Mouse (Mus musculus) forebrain, embryonic 14.5 days (tissue): Measurements from ENCODE around the gene Gm4969. TPM values are rescaled to one million over a fixed set of nuclear protein-coding genes. Genes with fewer than 3 reads are reported as not detected.
A peak's percentile ranks its signal among the peaks of the same experiment; 100 is the strongest.

Experiments used
- ATAC-seq: fragments of 200-750 bp; cut with Nextera tagmentation; 2 replicates; pipeline ENCODE4 v1.8.0; 2017; ENCODE audit warnings: mild to moderate bottlenecking, moderate library complexity
- DNase-seq: peaks from one replicate; pipeline ENCODE4 v3.0.0-alpha.2; 2015; ENCODE audit warnings: low spot score
- H3K27ac ChIP-seq: fragments of 300-500 bp; sonication (generic); 2 replicates; pipeline ENCODE4 v1.5.1; 2014; ENCODE audit warnings: low read depth, mild to moderate bottlenecking, control low read depth, low read length, moderate library complexity
- H3K27me3 ChIP-seq: fragments of 300-500 bp; sonication (generic); replicated peaks from 2 replicates; pipeline ENCODE4 v1.6.1; 2014; ENCODE audit warnings: low read length, control low read depth, mixed read lengths; ENCODE audit not compliant: control insufficient read depth, insufficient read depth
- H3K36me3 ChIP-seq: fragments of 300-500 bp; sonication (generic); 2 replicates; pipeline ENCODE4 v1.6.1; 2014; ENCODE audit warnings: low read length, control low read depth; ENCODE audit not compliant: control insufficient read depth, insufficient read depth
- H3K4me1 ChIP-seq: fragments of 300-500 bp; sonication (generic); 2 replicates; pipeline ENCODE4 v1.6.1; 2014; ENCODE audit warnings: antibody characterized with exemption, low read length, control low read depth; ENCODE audit not compliant: control insufficient read depth, insufficient read depth
- H3K4me2 ChIP-seq: fragments of 300-500 bp; sonication (generic); 2 replicates; pipeline ENCODE4 v1.6.1; 2014; ENCODE audit warnings: mild to moderate bottlenecking, control low read depth, low read length
- H3K4me3 ChIP-seq: fragments of 300-500 bp; sonication (generic); 2 replicates; pipeline ENCODE4 v1.5.1; 2014; ENCODE audit warnings: low read depth, low read length, control low read depth
- H3K9ac ChIP-seq: fragments of 300-500 bp; sonication (generic); 2 replicates; pipeline ENCODE4 v1.6.1; 2014; ENCODE audit warnings: mild to moderate bottlenecking, low read length, control low read depth, moderate library complexity
- H3K9me3 ChIP-seq: fragments of 300-500 bp; sonication (generic); replicated peaks from 2 replicates; pipeline ENCODE4 v1.6.1; 2016; ENCODE audit warnings: low read length, control low read depth, mixed read lengths; ENCODE audit not compliant: control insufficient read depth
- WGBS: fragments of 180-500 bp; shearing (Covaris S2); extraction: QIAGEN DNeasy Blood & Tissue Kit; methylation state at CpG from one replicate; pipeline ENCODE4 v1.1.7; 2014; 5-methylcytosine and 5-hydroxymethylcytosine counted together
- polyA plus RNA-seq: library from polyadenylated mRNA; unstranded; fragments of >200 nt; fragmentation: Nextera tagmentation; extraction: Ambion mirVana; gene quantifications from 2 replicates; pipeline ENCODE4 v1.2.1, GENCODE M21; 2014

The Gm4969 gene
- polyA plus RNA-seq, result 2.2 and 3.3 TPM in 2 replicates

- Histone ChIP-seq H3K9me3 (peaks cover 5% of the 10 kb centered on the region; the same call in 1 of the 2 replicates), H3K4me3 (peak within 1 kb of the TSS; percentile 22), H3K36me3 (no peaks in the 10 kb centered on the region), H3K27ac (no peak within 1 kb of the TSS), H3K4me1 (peaks cover 9% of the 10 kb centered on the region), H3K27me3 (no peaks in the 10 kb centered on the region), H3K9ac (peak within 1 kb of the TSS; percentile 29; the same call in 1 of the 2 replicates), H3K4me2 (peak within 1 kb of the TSS; percentile 45)
- peak; percentile 35 for ATAC-seq
- DNase-seq, result peak; percentile 69
- WGBS, result 24% methylated on average over 55 of the region's 64 CpGs
Observed at GRCm38 (mm10) chr7:19118028-19118771, at the start of gene Gm4969. Gene Gm4969 (minus strand): TSS chr7:19118368.

GRCm38 (mm10) chr7:19166990-19167389, 48.8 kb upstream of the Gm4969 start:
- Histone ChIP-seq H3K4me3 (no peak overlapping the region), H3K4me1 (peaks cover 9% of the 10 kb centered on the region), H3K4me2 (no peak overlapping the region), H3K36me3 (no peaks in the 10 kb centered on the region), H3K27ac (no peak overlapping the region), H3K9me3 (no peaks in the 10 kb centered on the region), H3K27me3 (peaks cover 5% of the 10 kb centered on the region; the same call in 1 of the 2 replicates), H3K9ac (no peak overlapping the region)
- DNase-seq (no peak), ATAC-seq (no peak)
- WGBS, result 92% methylated on average over 3 of the region's 3 CpGs

- peaks cover 5% of the 10 kb centered on the region; the same call in 1 of the 2 replicates for H3K27me3 ChIP-seq
- DNase-seq (peak; percentile 62), ATAC-seq (peak; percentile 66)
- peak within 1 kb of the TSS; percentile 44; the same call in 1 of the 2 replicates for H3K27ac ChIP-seq
- 12% methylated on average over 14 of the region's 14 CpGs for WGBS
- no peaks in the 10 kb centered on the region for H3K9me3 ChIP-seq
- H3K36me3 ChIP-seq, result no peaks in the 10 kb centered on the region
- H3K4me3 ChIP-seq, result peak within 1 kb of the TSS; percentile 10
- H3K9ac ChIP-seq, result peak within 1 kb of the TSS; percentile 45
- H3K4me1 ChIP-seq, result peaks cover 7% of the 10 kb centered on the region
- peak within 1 kb of the TSS; percentile 38 for H3K4me2 ChIP-seq
Observed at GRCm38 (mm10) chr7:19165656-19166423, 47.7 kb upstream of the Gm4969 start, which contains the start of gene Gipr. Gene Gipr (minus strand): TSS chr7:19166127.

DNA sequence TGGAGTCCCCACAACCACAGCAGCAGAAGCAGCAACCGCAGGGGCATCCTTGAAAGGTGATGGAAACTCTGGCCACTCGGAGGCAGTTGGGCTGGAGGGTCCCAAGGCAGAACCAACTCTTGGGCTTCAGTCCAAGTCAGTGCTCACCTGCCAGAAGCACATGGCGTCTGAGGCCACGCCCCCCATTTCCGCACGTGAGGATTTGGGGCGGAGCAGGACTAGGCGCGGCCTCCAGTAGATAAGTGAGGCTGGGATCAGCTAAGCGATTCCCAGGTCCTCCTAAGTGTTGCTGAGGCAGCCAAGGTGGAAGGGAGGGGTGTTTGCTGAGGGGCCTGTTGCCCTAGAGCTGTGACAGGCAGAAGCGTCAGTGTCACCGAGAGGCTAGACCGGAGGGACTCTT, 46.8 kb upstream of the Gm4969 start:
- 3% methylated on average over 13 of the region's 13 CpGs for WGBS
- DNase-seq (peak; percentile 37), ATAC-seq (no peak)
- Histone ChIP-seq H3K9ac (no peak overlapping the region), H3K36me3 (no peaks in the 10 kb centered on the region), H3K27me3 (peaks cover 5% of the 10 kb centered on the region; the same call in 1 of the 2 replicates), H3K9me3 (no peaks in the 10 kb centered on the region), H3K27ac (no peak overlapping the region), H3K4me1 (peaks cover 8% of the 10 kb centered on the region), H3K4me3 (peak overlapping the region; percentile 4; the same call in 1 of the 2 replicates), H3K4me2 (peak overlapping the region; percentile 38)

DNA sequence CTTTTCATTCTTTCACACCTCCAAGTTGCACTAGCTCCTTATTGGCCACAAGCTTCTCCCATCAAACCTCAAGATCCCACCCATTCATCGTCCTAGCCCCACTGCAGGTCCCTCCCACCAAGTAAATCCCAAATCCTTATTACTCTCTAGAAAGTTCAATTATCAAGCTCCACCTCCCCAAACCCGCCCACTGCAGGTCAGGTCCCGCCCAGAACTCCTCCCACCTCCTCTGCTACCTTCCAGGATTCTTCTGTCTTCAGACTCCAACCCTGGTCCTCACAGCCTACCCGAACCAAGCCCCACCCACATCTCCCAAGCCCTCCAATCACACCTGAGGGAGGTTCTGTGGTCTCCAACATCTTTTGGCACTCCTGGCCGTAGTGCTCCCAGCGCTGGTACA, 46.0 kb upstream of the Gm4969 start:
- no peaks in the 10 kb centered on the region for H3K36me3 ChIP-seq
- H3K4me2 ChIP-seq, result peak overlapping the region; percentile 38; the same call in 1 of the 2 replicates
- no peak overlapping the region for H3K9ac ChIP-seq
- no peak overlapping the region for H3K4me3 ChIP-seq
- peak; percentile 22 for DNase-seq
- peaks cover 15% of the 10 kb centered on the region for H3K4me1 ChIP-seq
- H3K9me3 ChIP-seq, result no peaks in the 10 kb centered on the region
- H3K27me3 ChIP-seq, result peaks cover 11% of the 10 kb centered on the region; the same call in 1 of the 2 replicates
- H3K27ac ChIP-seq, result no peak overlapping the region
- WGBS, result 2% methylated on average over 6 of the region's 6 CpGs
- ATAC-seq, result peak; percentile 29; the same call in 1 of the 2 replicates

DNA sequence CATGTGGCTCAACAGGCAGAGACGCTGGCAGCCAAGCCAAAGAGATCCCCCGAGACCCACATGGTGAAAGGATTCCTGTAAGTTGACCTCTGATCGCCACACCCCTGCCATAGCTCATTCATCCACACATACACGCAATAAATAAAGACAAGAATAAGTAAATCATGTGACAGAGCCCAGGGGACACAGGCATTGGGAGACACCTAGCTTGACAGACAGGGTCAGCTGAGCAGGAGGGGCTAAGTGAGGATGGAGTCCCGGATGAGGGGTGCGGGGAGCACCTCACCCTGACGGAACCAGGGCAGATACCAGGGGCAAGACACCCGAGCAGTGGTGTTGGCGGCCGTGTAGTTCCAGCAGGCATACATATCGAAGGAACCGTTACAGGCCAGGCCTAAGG, 45.6 kb upstream of the Gm4969 start:
- Histone ChIP-seq H3K36me3 (no peaks in the 10 kb centered on the region), H3K9ac (no peak overlapping the region), H3K4me3 (no peak overlapping the region), H3K27ac (no peak overlapping the region), H3K9me3 (no peaks in the 10 kb centered on the region), H3K4me2 (peak overlapping the region; percentile 38; the same call in 1 of the 2 replicates), H3K27me3 (peaks cover 12% of the 10 kb centered on the region; the same call in 1 of the 2 replicates), H3K4me1 (peaks cover 15% of the 10 kb centered on the region)
- WGBS, result 35% methylated on average over 12 of the region's 12 CpGs
- ATAC-seq (no peak), DNase-seq (no peak)

DNA sequence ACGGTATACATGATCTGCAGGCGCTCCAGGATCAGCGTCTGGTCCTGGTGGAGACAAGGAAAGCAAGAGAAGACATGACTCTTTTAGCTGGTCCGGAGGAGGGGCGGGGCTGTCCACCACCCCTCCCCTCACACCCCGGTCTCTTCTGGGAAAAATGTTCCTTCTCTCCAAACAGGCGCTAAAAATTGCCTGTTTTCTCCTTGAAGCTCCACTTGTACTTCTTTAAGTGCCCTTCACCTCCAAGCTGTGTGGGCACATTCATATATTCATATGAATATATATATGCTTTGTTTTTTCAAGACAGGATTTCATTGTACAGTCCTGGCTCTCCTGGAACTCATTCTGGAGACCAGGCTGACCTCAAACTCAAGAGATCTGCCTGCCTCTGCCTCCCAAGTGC, 44.8 kb upstream of the Gm4969 start:
- no peak for DNase-seq
- Histone ChIP-seq H3K4me3 (no peak overlapping the region), H3K27ac (no peak overlapping the region), H3K9me3 (no peaks in the 10 kb centered on the region), H3K9ac (no peak overlapping the region), H3K4me1 (peaks cover 15% of the 10 kb centered on the region), H3K4me2 (no peak overlapping the region), H3K27me3 (peaks cover 12% of the 10 kb centered on the region; the same call in 1 of the 2 replicates), H3K36me3 (no peaks in the 10 kb centered on the region)
- ATAC-seq, result no peak
- WGBS, result 83% methylated on average over 7 of the region's 7 CpGs

GRCm38 (mm10) chr7:19160115-19160514, 41.9 kb upstream of the Gm4969 start:
- Histone ChIP-seq H3K9me3 (no peaks in the 10 kb centered on the region), H3K27ac (no peak overlapping the region), H3K4me2 (peak overlapping the region; percentile 55), H3K27me3 (peaks cover 8% of the 10 kb centered on the region; the same call in 1 of the 2 replicates), H3K4me3 (peak overlapping the region; percentile 22), H3K4me1 (peaks cover 10% of the 10 kb centered on the region; the same call in 1 of the 2 replicates), H3K36me3 (peaks cover 1% of the 10 kb centered on the region; the same call in 1 of the 2 replicates), H3K9ac (peak overlapping the region; percentile 45; the same call in 1 of the 2 replicates)
- under 1% methylated on average over 19 of the region's 20 CpGs for WGBS
- ATAC-seq (peak; percentile 43), DNase-seq (peak; percentile 42)
